Mouse (Mus musculus) liver, adult 2 months (tissue): ENCODE data around the gene Bdnf. TPM values are rescaled to one million over a fixed set of nuclear protein-coding genes. Genes with fewer than 3 reads are reported as not detected.

Source experiments
- DNase-seq: peaks from one replicate; pipeline ENCODE4 v3.0.0-alpha.2; 2011; ENCODE audit warnings: low read depth, low spot score; ENCODE audit errors: extremely low read depth
- H3K27ac ChIP-seq: fragments of 200-500 bp; replicated peaks from 2 replicates; pipeline ENCODE4 v1.5.1; 2012; ENCODE audit warnings: low read depth, mild to moderate bottlenecking, control low read depth, inconsistent platforms, low read length; ENCODE audit not compliant: insufficient read depth
- H3K27me3 ChIP-seq: fragments of 200-500 bp; 2 replicates; pipeline ENCODE4 v1.6.1; 2012; ENCODE audit warnings: mild to moderate bottlenecking, moderate library complexity, low read length, inconsistent platforms; ENCODE audit not compliant: control insufficient read depth, insufficient read depth
- H3K36me3 ChIP-seq: fragments of 200-500 bp; 2 replicates; pipeline ENCODE4 v1.6.1; 2012; ENCODE audit warnings: low read length, inconsistent platforms; ENCODE audit not compliant: control insufficient read depth, insufficient read depth
- H3K4me1 ChIP-seq: fragments of 200-500 bp; 2 replicates; pipeline ENCODE4 v1.6.1; 2011; ENCODE audit warnings: low read length; ENCODE audit not compliant: control insufficient read depth, insufficient read depth
- H3K4me3 ChIP-seq: fragments of 200-500 bp; 2 replicates; pipeline ENCODE4 v1.5.1; 2011; ENCODE audit warnings: low read depth, mild to moderate bottlenecking, control low read depth, low read length, moderate library complexity; ENCODE audit not compliant: insufficient read depth
- H3K79me2 ChIP-seq: fragments of 200-500 bp; 2 replicates; pipeline ENCODE4 v1.6.1; 2012; ENCODE audit warnings: inconsistent platforms, mild to moderate bottlenecking, low read length, moderate library complexity; ENCODE audit not compliant: control insufficient read depth, insufficient read depth
- H3K9ac ChIP-seq: fragments of 200-500 bp; 2 replicates; pipeline ENCODE4 v1.6.1; 2012; ENCODE audit warnings: low read depth, mild to moderate bottlenecking, control low read depth, inconsistent platforms, low read length
- CTCF ChIP-seq: fragments of 200-500 bp; IDR thresholded peaks from 2 replicates; pipeline ENCODE4 v1.5.1; 2011; ENCODE audit warnings: low read depth, low read length, control low read depth
- POLR2A ChIP-seq: fragments of 200-500 bp; IDR thresholded peaks from 2 replicates; pipeline ENCODE4 v1.6.1; 2011; ENCODE audit warnings: low read length, control low read depth; ENCODE audit not compliant: insufficient read depth; ENCODE audit errors: extremely low read depth
- WGBS: fragments of 180-500 bp; shearing (Covaris S2); methylation state at CpG from one replicate; pipeline ENCODE4 v1.1.7; 2018; 5-methylcytosine and 5-hydroxymethylcytosine counted together
- polyA plus RNA-seq: library from polyadenylated mRNA; depleted of rRNA; stranded (reverse); fragments of >200 nt; gene quantifications from 2 replicates; pipeline ENCODE4 v1.2.3, GENCODE M21; 2012
- total RNA-seq: library from RNA; depleted of rRNA; stranded (reverse); fragments of >200 nt; gene quantifications from 2 replicates; pipeline ENCODE4 v1.2.3, GENCODE M21; 2014

The Bdnf gene
- total and polyA plus RNA-seq, 2 experiments, result 0.09 to 0.83 TPM

DNA sequence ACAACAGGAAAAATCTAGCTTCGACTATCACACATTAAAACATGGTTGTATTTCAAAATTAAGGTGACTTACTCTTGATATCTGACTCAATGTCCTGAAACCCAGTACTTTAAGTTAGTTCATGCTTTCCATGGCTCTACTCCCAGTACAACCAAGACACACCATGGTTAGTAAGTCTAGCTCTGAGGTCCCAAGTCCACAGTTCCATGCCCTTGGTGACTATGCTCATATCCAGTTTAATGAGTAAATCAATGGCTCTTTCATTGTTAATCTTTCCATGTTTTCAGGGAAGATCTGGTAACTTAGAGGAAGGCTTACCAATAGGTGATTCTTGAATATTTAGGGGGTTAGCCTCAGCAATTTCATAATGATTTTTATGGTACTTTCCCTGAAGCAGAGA, 14.2 kb downstream of the Bdnf start:
- no peaks in the 10 kb centered on the region for H3K79me2 ChIP-seq
- H3K4me3 ChIP-seq, result no peak overlapping the region
- peak; percentile 61 for DNase-seq
- no peak overlapping the region for H3K9ac ChIP-seq
- no peaks in the 10 kb centered on the region for H3K27me3 ChIP-seq
- H3K4me1 ChIP-seq, result peaks cover 3% of the 10 kb centered on the region; the same call in 1 of the 2 replicates
- H3K36me3 ChIP-seq, result no peaks in the 10 kb centered on the region
- 51% methylated on average over 1 of the region's 1 CpGs for WGBS
- no peak overlapping the region for H3K27ac ChIP-seq
- no peak for TF ChIP-seq CTCF

DNA sequence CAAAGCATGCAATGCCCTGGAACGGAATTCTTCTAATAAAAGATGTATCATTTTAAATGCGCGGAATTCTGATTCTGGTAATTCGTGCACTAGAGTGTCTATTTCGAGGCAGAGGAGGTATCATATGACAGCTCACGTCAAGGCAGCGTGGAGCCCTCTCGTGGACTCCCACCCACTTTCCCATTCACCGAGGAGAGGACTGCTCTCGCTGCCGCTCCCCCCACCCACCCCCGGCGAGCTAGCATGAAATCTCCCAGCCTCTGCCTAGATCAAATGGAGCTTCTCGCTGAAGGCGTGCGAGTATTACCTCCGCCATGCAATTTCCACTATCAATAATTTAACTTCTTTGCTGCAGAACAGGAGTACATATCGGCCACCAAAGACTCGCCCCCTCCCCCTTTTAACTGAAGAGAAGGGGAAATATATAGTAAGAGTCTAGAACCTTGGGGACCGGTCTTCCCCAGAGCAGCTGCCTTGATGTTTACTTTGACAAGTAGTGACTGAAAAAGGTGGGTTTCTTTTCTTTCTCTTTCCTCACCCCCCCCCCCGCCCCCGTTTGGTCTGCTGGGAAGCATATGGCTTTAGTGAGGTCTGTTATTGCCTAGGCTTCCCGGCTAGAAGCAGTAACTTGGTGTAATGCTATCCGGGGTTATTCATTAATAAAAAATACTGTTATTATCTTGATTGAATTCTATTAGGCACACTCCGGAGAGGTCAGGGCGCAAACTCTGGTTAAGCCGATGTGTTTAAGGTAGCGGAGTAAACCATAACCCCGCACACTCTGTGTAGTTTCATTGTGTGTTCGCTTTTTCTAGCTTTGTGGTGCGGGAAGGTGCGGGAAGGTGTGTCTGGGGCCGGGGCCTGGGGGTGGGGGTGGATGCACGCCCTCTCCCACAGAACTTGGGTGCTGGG, 18.0 kb downstream of the Bdnf start:
- TF ChIP-seq CTCF (no peak), POLR2A (no peak)
- DNase-seq, result peak; percentile 71
- 5% methylated on average over 34 of the region's 34 CpGs for whole genome bisulfite sequencing

DNA sequence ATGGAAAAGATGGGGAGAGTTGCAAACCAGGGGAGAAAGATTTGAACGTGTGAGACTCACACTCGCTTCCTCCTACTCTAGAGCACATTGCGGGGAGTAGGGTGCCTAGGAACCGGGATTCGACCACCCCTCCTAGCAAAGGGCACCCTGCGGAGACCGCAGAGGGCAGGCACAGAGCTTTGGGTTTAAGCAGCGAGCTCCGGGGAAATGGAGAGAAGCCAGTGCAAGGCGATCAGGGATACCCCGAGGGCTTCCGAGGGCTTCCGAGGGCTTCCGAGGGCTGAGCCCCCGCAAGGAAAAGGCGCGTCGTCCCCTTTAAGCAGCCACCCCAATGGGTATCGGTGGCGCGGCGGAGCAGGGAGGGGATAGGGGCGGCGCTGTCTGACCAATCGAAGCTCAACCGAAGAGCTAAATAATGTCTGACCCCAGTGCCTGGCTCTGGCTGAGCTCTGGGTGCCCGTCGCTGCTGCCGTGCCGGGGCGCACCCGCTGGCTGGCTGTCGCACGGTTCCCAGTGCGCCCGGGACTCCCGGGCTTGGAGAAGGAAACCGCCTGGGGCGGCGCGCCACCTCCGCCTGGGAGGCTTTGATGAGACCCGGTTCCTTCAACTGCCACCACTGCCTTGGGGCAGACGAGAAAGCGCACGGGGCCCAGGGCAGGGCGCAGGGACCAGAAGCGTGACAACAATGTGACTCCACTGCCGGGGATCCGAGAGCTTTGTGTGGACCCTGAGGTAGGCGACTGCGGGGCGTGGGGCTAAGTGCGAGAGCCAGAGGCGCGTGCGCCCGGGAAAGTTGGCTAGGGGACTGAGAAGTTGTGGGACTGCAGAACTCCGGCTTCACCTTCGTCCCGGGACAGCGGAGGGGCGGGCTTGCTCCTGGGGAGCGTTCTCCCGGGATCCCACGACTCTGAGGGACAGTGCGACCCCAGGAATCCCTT, 18.9 kb downstream of the Bdnf start:
- peak overlapping the region; percentile 56 for H3K9ac ChIP-seq

More for the DNA sequence above, 18.0 kb downstream of the Bdnf start:
- peaks cover 3% of the 10 kb centered on the region; the same call in 1 of the 2 replicates for H3K79me2 ChIP-seq
- H3K27ac ChIP-seq, result no peak overlapping the region
- H3K9ac ChIP-seq, result peak overlapping the region; percentile 56
- H3K36me3 ChIP-seq, result no peaks in the 10 kb centered on the region
- peak overlapping the region; percentile 70 for H3K4me3 ChIP-seq
- H3K27me3 ChIP-seq, result no peaks in the 10 kb centered on the region
- H3K4me1 ChIP-seq, result peaks cover 2% of the 10 kb centered on the region; the same call in 1 of the 2 replicates

DNA sequence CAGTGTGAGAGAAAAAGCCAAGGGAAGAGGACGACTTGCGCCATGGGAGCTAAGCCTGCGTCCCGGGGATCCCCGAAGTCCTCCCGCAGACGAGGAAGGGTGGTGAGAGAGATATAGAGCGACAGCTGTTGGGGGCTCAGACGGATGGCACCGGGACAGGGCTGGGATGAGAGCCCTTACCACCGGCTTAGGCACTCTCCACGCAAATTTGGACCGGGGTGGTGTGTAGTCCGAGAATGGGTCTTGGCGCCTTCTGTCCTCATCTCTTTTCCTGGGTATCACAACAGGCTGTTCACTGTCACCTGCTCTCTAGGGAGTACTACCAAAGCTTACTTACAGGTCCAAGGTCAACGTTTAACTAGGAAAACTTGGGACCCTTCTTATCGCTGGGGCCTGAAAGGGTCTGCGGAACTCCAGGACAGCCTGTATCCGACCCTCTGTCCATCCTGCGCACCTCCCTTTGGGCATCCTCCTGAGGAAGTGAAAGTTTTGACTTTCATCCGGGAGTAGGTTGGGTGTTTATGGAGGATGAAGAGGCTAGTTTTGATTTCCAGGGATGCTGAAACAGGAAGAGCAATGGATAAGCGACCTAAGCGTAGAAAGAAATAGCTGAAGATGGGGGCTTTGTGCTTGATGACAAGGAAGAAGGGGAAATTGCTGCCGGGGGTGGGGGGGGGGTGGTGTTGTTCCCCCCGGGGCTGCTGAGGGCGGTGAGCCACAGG, 19.8 kb downstream of the Bdnf start:
- Histone ChIP-seq H3K9ac (peak overlapping the region; percentile 49), H3K36me3 (no peaks in the 10 kb centered on the region), H3K4me3 (peak overlapping the region; percentile 70), H3K27ac (no peak overlapping the region), H3K79me2 (peaks cover 3% of the 10 kb centered on the region; the same call in 1 of the 2 replicates), H3K27me3 (no peaks in the 10 kb centered on the region), H3K4me1 (peaks cover 2% of the 10 kb centered on the region; the same call in 1 of the 2 replicates)
- peak; percentile 46 for DNase-seq
- no peak for TF ChIP-seq CTCF
- WGBS, result 1% methylated on average over 26 of the region's 26 CpGs

More for the DNA sequence above, 18.9 kb downstream of the Bdnf start:
- WGBS, result under 1% methylated on average over 66 of the region's 67 CpGs
- peak; percentile 73 for DNase-seq
- H3K79me2 ChIP-seq, result peaks cover 3% of the 10 kb centered on the region; the same call in 1 of the 2 replicates
- TF ChIP-seq POLR2A (peak; percentile 71), CTCF (no peak)
- peak overlapping the region; percentile 26 for H3K27ac ChIP-seq
- H3K36me3 ChIP-seq, result no peaks in the 10 kb centered on the region
- peaks cover 2% of the 10 kb centered on the region; the same call in 1 of the 2 replicates for H3K4me1 ChIP-seq
- peak overlapping the region; percentile 70 for H3K4me3 ChIP-seq
- no peaks in the 10 kb centered on the region for H3K27me3 ChIP-seq

DNA sequence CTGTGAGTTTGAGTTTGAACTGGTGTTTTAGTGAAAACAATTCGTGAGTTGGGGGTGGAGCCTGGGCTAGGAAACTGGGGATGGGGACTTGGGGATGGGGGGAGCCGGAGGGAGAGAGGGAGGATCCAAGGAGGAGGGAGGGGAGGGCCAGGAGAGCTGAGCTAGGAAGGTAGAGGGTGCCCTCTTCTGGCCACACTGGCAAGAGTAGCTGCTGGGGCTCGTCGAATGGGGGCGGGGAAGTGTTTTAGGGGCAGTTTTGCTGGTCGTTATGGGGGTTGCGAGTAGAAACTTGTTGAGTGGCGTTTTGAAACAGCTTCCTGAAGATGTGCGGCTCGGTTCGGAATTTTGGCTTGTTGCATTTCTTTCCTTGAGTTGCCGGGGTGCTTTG, 20.3 kb downstream of the Bdnf start:
- Histone ChIP-seq H3K4me1 (peaks cover 2% of the 10 kb centered on the region; the same call in 1 of the 2 replicates), H3K79me2 (peaks cover 3% of the 10 kb centered on the region; the same call in 1 of the 2 replicates), H3K27ac (no peak overlapping the region), H3K27me3 (no peaks in the 10 kb centered on the region), H3K36me3 (no peaks in the 10 kb centered on the region), H3K4me3 (peak overlapping the region; percentile 70), H3K9ac (no peak overlapping the region)
- under 1% methylated on average over 12 of the region's 12 CpGs for WGBS
- peak; percentile 93 for TF ChIP-seq CTCF
- TF ChIP-seq POLR2A, result no peak
- peak; percentile 68 for DNase-seq
